In the genomic region with DNA sequence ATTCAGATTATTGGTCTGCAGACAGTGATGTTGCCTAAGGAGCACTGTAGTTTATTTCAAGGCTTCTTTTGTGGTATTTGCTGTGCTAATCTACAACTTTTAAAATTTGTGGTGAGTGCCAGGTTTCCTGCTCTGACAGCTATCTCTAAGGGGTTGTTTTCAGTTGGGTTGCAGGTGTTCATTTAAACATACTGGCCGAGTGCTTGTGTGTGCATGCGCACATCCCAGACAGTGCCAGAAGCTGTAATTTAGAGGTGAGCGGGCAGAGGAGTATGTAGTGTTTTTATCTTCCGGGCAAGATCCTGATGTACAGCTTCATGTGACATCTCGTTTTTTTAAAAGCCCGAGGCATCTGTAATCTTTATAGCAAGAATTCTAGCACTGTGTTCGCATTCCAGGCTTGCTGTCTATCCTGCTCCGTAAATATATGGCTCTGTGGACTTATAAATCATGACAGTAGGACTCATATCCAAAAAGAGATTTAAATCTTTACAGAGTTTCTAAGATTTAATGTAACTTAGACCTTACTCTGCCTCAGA, we compare ENCODE assay signal across 17 mouse cellular contexts.
DNase-seq lines count a peak whose midpoint lies in the region; ATAC-seq and TF ChIP-seq lines count a peak whose summit lies in the region.
"Had no signal": no experiment of that assay in that cellular context is flagged by ENCODE, and none has a peak within 500 bp of the region (broad histone marks: within the 10 kb centered on the region; RNA-seq: fewer than 3 reads in every experiment).

No protein-coding gene starts in this region.

- TF ChIP-seq POLR2A in thymus, adult 2 months (IDR thresholded peaks at IDR 0.05; ENCODE audit: control insufficient read depth, extremely low read depth, insufficient read depth, low read length, poor library complexity) = no peak

- ATAC-seq in embryonic facial prominence, embryonic 14.5 days (ENCODE audit: low read depth) = no peak
- ATAC-seq in hindbrain, postnatal 0 days = no peak
- ATAC-seq in hindbrain, embryonic 12.5 days (ENCODE audit: low FRiP score) = no peak
- ATAC-seq in embryonic facial prominence, embryonic 15.5 days (ENCODE audit: insufficient number of reproducible peaks, low FRiP score, low TSS enrichment, low read depth) = no peak
- ATAC-seq in intestine, embryonic 16.5 days = no peak
- ATAC-seq: forebrain, embryonic 16.5 days had no signal

- WGBS in embryonic facial prominence, embryonic 14.5 days = 71% methylated on average over 8 of the region's 8 CpGs
- 82% methylated on average over 8 of the region's 8 CpGs for WGBS in embryonic facial prominence, embryonic 10.5 days
- 68% methylated on average over 8 of the region's 8 CpGs for WGBS in hindbrain, postnatal 0 days
- WGBS in hindbrain, embryonic 12.5 days = 87% methylated on average over 8 of the region's 8 CpGs
- 67% methylated on average over 8 of the region's 8 CpGs for WGBS in embryonic facial prominence, embryonic 15.5 days
- 16% methylated on average over 8 of the region's 8 CpGs for WGBS in thymus, adult 2 months
- WGBS in intestine, embryonic 16.5 days = 56% methylated on average over 8 of the region's 8 CpGs

- DNase-seq in embryonic facial prominence, embryonic 14.5 days (ENCODE audit: low spot score) = peak; percentile 43
- DNase-seq in embryonic facial prominence, embryonic 10.5 days (ENCODE audit: low spot score) = no peak
- DNase-seq in hindbrain, postnatal 0 days (ENCODE audit: low spot score) = no peak
- DNase-seq in thymus, adult 2 months = peak; percentile 70
- DNase-seq in lung, postnatal 14 days = no peak
- DNase-seq: gastrocnemius, postnatal 14 days; kidney, adult 8-10 months; midbrain, embryonic 14.5 days; right cerebral cortex, postnatal 4 days had no signal

- no peak overlapping the region for H3K27ac ChIP-seq in embryonic facial prominence, embryonic 14.5 days (replicated peaks; ENCODE audit: low read depth, low read length)
- H3K27ac ChIP-seq in embryonic facial prominence, embryonic 10.5 days (replicated peaks) = no peak overlapping the region
- peak overlapping the region; percentile 51 for H3K27ac ChIP-seq in hindbrain, postnatal 0 days
- H3K27ac ChIP-seq in hindbrain, embryonic 12.5 days = no peak overlapping the region
- 0 out of 2 replicates have a peak overlapping the region, but pooled peaks have one; percentile 12 for H3K27ac ChIP-seq in embryonic facial prominence, embryonic 15.5 days (replicated peaks)
- peak overlapping the region; percentile 98 for H3K27ac ChIP-seq in thymus, adult 2 months (ENCODE audit: control insufficient read depth, insufficient read depth, low read length)
- H3K27ac ChIP-seq in intestine, embryonic 16.5 days (ENCODE audit: low read length) = no peak overlapping the region
- H3K27ac ChIP-seq: embryonic facial prominence, embryonic 12.5 days; heart, embryonic 10.5 days; macrophage; neural tube, embryonic 12.5 days had no signal

- H3K4me1 ChIP-seq in embryonic facial prominence, embryonic 14.5 days (ENCODE audit: control insufficient read depth, insufficient read depth, low read length) = no peaks in the 10 kb centered on the region
- no peaks in the 10 kb centered on the region; the same call in 1 of the 2 replicates for H3K4me1 ChIP-seq in embryonic facial prominence, embryonic 10.5 days
- H3K4me1 ChIP-seq in hindbrain, postnatal 0 days (ENCODE audit: insufficient read depth, low read length) = 0 out of 2 replicates have a peak, but pooled peaks cover 8% of the 10 kb centered on the region
- H3K4me1 ChIP-seq in hindbrain, embryonic 12.5 days = peaks cover 4% of the 10 kb centered on the region; the same call in 1 of the 2 replicates
- peaks cover 4% of the 10 kb centered on the region; the same call in 1 of the 2 replicates for H3K4me1 ChIP-seq in embryonic facial prominence, embryonic 15.5 days
- H3K4me1 ChIP-seq in thymus, adult 2 months (replicated peaks; ENCODE audit: control insufficient read depth, insufficient read depth, low read length) = peaks cover 35% of the 10 kb centered on the region
- no peaks in the 10 kb centered on the region for H3K4me1 ChIP-seq in intestine, embryonic 16.5 days (ENCODE audit: control insufficient read depth, insufficient read depth, low read length)

- no peak overlapping the region for H3K4me2 ChIP-seq in embryonic facial prominence, embryonic 14.5 days (ENCODE audit: low read depth, low read length)
- H3K4me2 ChIP-seq in hindbrain, postnatal 0 days (ENCODE audit: low read depth, low read length) = no peak overlapping the region
- H3K4me2 ChIP-seq in hindbrain, embryonic 12.5 days (replicated peaks) = no peak overlapping the region
- H3K4me2 ChIP-seq in embryonic facial prominence, embryonic 15.5 days (replicated peaks) = no peak overlapping the region
- no peak overlapping the region for H3K4me2 ChIP-seq in intestine, embryonic 16.5 days (ENCODE audit: low read depth, low read length)
- H3K4me2 ChIP-seq: embryonic facial prominence, embryonic 12.5 days; neural tube, embryonic 12.5 days had no signal

- no peaks in the 10 kb centered on the region for H3K27me3 ChIP-seq in embryonic facial prominence, embryonic 14.5 days (replicated peaks; ENCODE audit: control insufficient read depth, insufficient read depth, low read length)
- no peaks in the 10 kb centered on the region for H3K27me3 ChIP-seq in embryonic facial prominence, embryonic 10.5 days (replicated peaks; ENCODE audit: low read depth, poor library complexity, severe bottlenecking)
- H3K27me3 ChIP-seq in hindbrain, postnatal 0 days (ENCODE audit: insufficient read depth, low read length) = no peaks in the 10 kb centered on the region
- no peaks in the 10 kb centered on the region for H3K27me3 ChIP-seq in hindbrain, embryonic 12.5 days
- H3K27me3 ChIP-seq in embryonic facial prominence, embryonic 15.5 days = no peaks in the 10 kb centered on the region
- H3K27me3 ChIP-seq in thymus, adult 2 months (ENCODE audit: control insufficient read depth, insufficient read depth, low read length) = no peaks in the 10 kb centered on the region
- H3K27me3 ChIP-seq in intestine, embryonic 16.5 days (replicated peaks; ENCODE audit: control insufficient read depth, insufficient read depth, low read length) = no peaks in the 10 kb centered on the region
- H3K27me3 ChIP-seq: embryonic facial prominence, embryonic 12.5 days; neural tube, embryonic 12.5 days had no signal

- no peaks in the 10 kb centered on the region for H3K9me3 ChIP-seq in embryonic facial prominence, embryonic 14.5 days (ENCODE audit: control insufficient read depth, low read length)
- H3K9me3 ChIP-seq in embryonic facial prominence, embryonic 10.5 days = no peaks in the 10 kb centered on the region
- H3K9me3 ChIP-seq in hindbrain, postnatal 0 days (ENCODE audit: low read length) = no peaks in the 10 kb centered on the region
- H3K9me3 ChIP-seq in hindbrain, embryonic 12.5 days (replicated peaks) = no peaks in the 10 kb centered on the region
- H3K9me3 ChIP-seq in embryonic facial prominence, embryonic 15.5 days (replicated peaks) = no peaks in the 10 kb centered on the region
- H3K9me3 ChIP-seq in intestine, embryonic 16.5 days (ENCODE audit: control insufficient read depth, low read length) = no peaks in the 10 kb centered on the region
- H3K9me3 ChIP-seq: embryonic facial prominence, embryonic 12.5 days; heart, embryonic 10.5 days; neural tube, embryonic 12.5 days had no signal

- TF ChIP-seq CTCF in hindbrain, postnatal 0 days (IDR thresholded peaks at IDR 0.05; ENCODE audit: low read depth) = no peak
- TF ChIP-seq CTCF in thymus, adult 2 months (IDR thresholded peaks at IDR 0.05; ENCODE audit: borderline replicate concordance, control insufficient read depth, extremely low read depth, insufficient read depth, low read length, poor library complexity) = no peak

- 0 out of 2 replicates have a peak, but pooled peaks cover 10% of the 10 kb centered on the region for H3K36me3 ChIP-seq in embryonic facial prominence, embryonic 14.5 days (ENCODE audit: control insufficient read depth, insufficient read depth, low read length)
- peaks cover 14% of the 10 kb centered on the region; the same call in 1 of the 2 replicates for H3K36me3 ChIP-seq in embryonic facial prominence, embryonic 10.5 days (replicated peaks)
- no peaks in the 10 kb centered on the region for H3K36me3 ChIP-seq in hindbrain, postnatal 0 days (ENCODE audit: insufficient read depth, low read length)
- no peaks in the 10 kb centered on the region for H3K36me3 ChIP-seq in hindbrain, embryonic 12.5 days
- no peaks in the 10 kb centered on the region for H3K36me3 ChIP-seq in embryonic facial prominence, embryonic 15.5 days
- H3K36me3 ChIP-seq in thymus, adult 2 months (ENCODE audit: control insufficient read depth, insufficient read depth, low read length) = no peaks in the 10 kb centered on the region
- H3K36me3 ChIP-seq in intestine, embryonic 16.5 days (ENCODE audit: control insufficient read depth, insufficient read depth, low read length) = no peaks in the 10 kb centered on the region
- H3K36me3 ChIP-seq: embryonic facial prominence, embryonic 12.5 days; heart, embryonic 10.5 days; neural tube, embryonic 12.5 days had no signal

- H3K4me3 ChIP-seq in embryonic facial prominence, embryonic 14.5 days (ENCODE audit: low read depth, low read length) = no peak overlapping the region
- H3K4me3 ChIP-seq in embryonic facial prominence, embryonic 10.5 days = no peak overlapping the region
- H3K4me3 ChIP-seq in hindbrain, postnatal 0 days (ENCODE audit: low read length) = no peak overlapping the region
- no peak overlapping the region for H3K4me3 ChIP-seq in hindbrain, embryonic 12.5 days
- H3K4me3 ChIP-seq in embryonic facial prominence, embryonic 15.5 days (replicated peaks) = no peak overlapping the region
- H3K4me3 ChIP-seq in thymus, adult 2 months (ENCODE audit: control insufficient read depth, insufficient read depth, low read length) = no peak overlapping the region
- H3K4me3 ChIP-seq in intestine, embryonic 16.5 days (ENCODE audit: low read length) = no peak overlapping the region
- H3K4me3 ChIP-seq: embryonic facial prominence, embryonic 12.5 days; heart, embryonic 10.5 days; neural tube, embryonic 12.5 days had no signal

- no peak overlapping the region for H3K9ac ChIP-seq in embryonic facial prominence, embryonic 14.5 days (ENCODE audit: low read depth, low read length)
- H3K9ac ChIP-seq in hindbrain, postnatal 0 days (replicated peaks; ENCODE audit: low read length) = no peak overlapping the region
- no peak overlapping the region for H3K9ac ChIP-seq in hindbrain, embryonic 12.5 days
- no peak overlapping the region for H3K9ac ChIP-seq in embryonic facial prominence, embryonic 15.5 days
- H3K9ac ChIP-seq in intestine, embryonic 16.5 days (ENCODE audit: low read depth, low read length) = no peak overlapping the region
- H3K9ac ChIP-seq: embryonic facial prominence, embryonic 12.5 days; neural tube, embryonic 12.5 days had no signal

Comparison
In these comparisons a context has a peak if more than half of its experiments do, and no peak if none do; other contexts are left out.
1. DNase-seq: peak in embryonic facial prominence, embryonic 14.5 days (single experiment) and thymus, adult 2 months (single experiment); none in embryonic facial prominence, embryonic 10.5 days (single experiment), hindbrain, postnatal 0 days (single experiment) and lung, postnatal 14 days (single experiment).
2. H3K27ac ChIP-seq: peak in hindbrain, postnatal 0 days (single experiment), embryonic facial prominence, embryonic 15.5 days (single experiment) and thymus, adult 2 months (single experiment); none in embryonic facial prominence, embryonic 14.5 days (single experiment), embryonic facial prominence, embryonic 10.5 days (single experiment), hindbrain, embryonic 12.5 days (single experiment) and intestine, embryonic 16.5 days (single experiment).